8 mouse cellular contexts compared by ENCODE assay signal in genomic region chr13:58589517-58589858, GRCm38 (mm10). TPM values are rescaled to one million over a fixed set of nuclear protein-coding genes. Genes with fewer than 3 reads are reported as not detected.
A peak's percentile ranks its signal among the peaks of the same experiment; 100 is the strongest.
DNase-seq lines count a peak whose midpoint lies in the region; ATAC-seq and TF ChIP-seq lines count a peak whose summit lies in the region.

No protein-coding gene starts in this region.

- peak; percentile 57; the same call in 1 of the 2 replicates for TF ChIP-seq CTCF in bone marrow, adult 2 months (IDR thresholded peaks at IDR 0.05; ENCODE audit: control insufficient read depth, insufficient read depth, low read length)

- H3K27ac ChIP-seq in bone marrow, adult 2 months (ENCODE audit: control insufficient read depth, insufficient read depth, low read depth, low read length, poor library complexity), result no peak overlapping the region
- no peak overlapping the region for H3K27ac ChIP-seq in embryonic facial prominence, embryonic 15.5 days (replicated peaks)
- no peak overlapping the region for H3K27ac ChIP-seq in heart, embryonic 13.5 days (replicated peaks)
- no peak overlapping the region for H3K27ac ChIP-seq in liver, embryonic 12.5 days
- H3K27ac ChIP-seq in neural tube, embryonic 13.5 days (replicated peaks), result no peak overlapping the region

- DNase-seq in 416B (ENCODE audit: low read depth), result peak; percentile 63
- peak; percentile 86 for DNase-seq in kidney, postnatal 10 days
- peak; percentile 60 for DNase-seq in telencephalon, adult 2 months (ENCODE audit: low read depth, low spot score)

- no peak for TF ChIP-seq POLR2A in bone marrow, adult 2 months (IDR thresholded peaks at IDR 0.05; ENCODE audit: borderline replicate concordance, control insufficient read depth, low read depth, low read length)

- 2% methylated on average over 9 of the region's 9 CpGs for WGBS in bone marrow, adult 2 months
- WGBS in embryonic facial prominence, embryonic 15.5 days, result under 1% methylated on average over 9 of the region's 9 CpGs
- WGBS in heart, embryonic 13.5 days, result under 1% methylated on average over 9 of the region's 9 CpGs
- 3% methylated on average over 9 of the region's 9 CpGs for WGBS in liver, embryonic 12.5 days (ENCODE audit: insufficient replicate concordance)
- 2% methylated on average over 9 of the region's 9 CpGs for WGBS in neural tube, embryonic 13.5 days

- peak overlapping the region; percentile 38 for H3K4me2 ChIP-seq in embryonic facial prominence, embryonic 15.5 days (replicated peaks)
- peak overlapping the region; percentile 58 for H3K4me2 ChIP-seq in heart, embryonic 13.5 days
- peak overlapping the region; percentile 46 for H3K4me2 ChIP-seq in liver, embryonic 12.5 days
- H3K4me2 ChIP-seq in neural tube, embryonic 13.5 days, result peak overlapping the region; percentile 46

- H3K9me3 ChIP-seq in embryonic facial prominence, embryonic 15.5 days (replicated peaks), result no peaks in the 10 kb centered on the region
- no peaks in the 10 kb centered on the region for H3K9me3 ChIP-seq in heart, embryonic 13.5 days
- no peaks in the 10 kb centered on the region for H3K9me3 ChIP-seq in liver, embryonic 12.5 days (replicated peaks)
- H3K9me3 ChIP-seq in neural tube, embryonic 13.5 days, result no peaks in the 10 kb centered on the region

- no peaks in the 10 kb centered on the region for H3K36me3 ChIP-seq in embryonic facial prominence, embryonic 15.5 days
- no peaks in the 10 kb centered on the region for H3K36me3 ChIP-seq in heart, embryonic 13.5 days
- H3K36me3 ChIP-seq in liver, embryonic 12.5 days, result no peaks in the 10 kb centered on the region
- H3K36me3 ChIP-seq in neural tube, embryonic 13.5 days, result no peaks in the 10 kb centered on the region

- peaks cover 5% of the 10 kb centered on the region; the same call in 1 of the 2 replicates for H3K4me1 ChIP-seq in bone marrow, adult 2 months (ENCODE audit: control insufficient read depth, insufficient read depth, low read length)
- H3K4me1 ChIP-seq in embryonic facial prominence, embryonic 15.5 days, result peaks cover 6% of the 10 kb centered on the region
- 0 out of 2 replicates have a peak, but pooled peaks cover 3% of the 10 kb centered on the region for H3K4me1 ChIP-seq in heart, embryonic 13.5 days
- peaks cover 7% of the 10 kb centered on the region; the same call in 1 of the 2 replicates for H3K4me1 ChIP-seq in liver, embryonic 12.5 days
- H3K4me1 ChIP-seq in neural tube, embryonic 13.5 days (replicated peaks), result peaks cover 5% of the 10 kb centered on the region

- ATAC-seq in embryonic facial prominence, embryonic 15.5 days (ENCODE audit: insufficient number of reproducible peaks, low FRiP score, low TSS enrichment, low read depth), result peak; percentile 67; the same call in 1 of the 2 replicates
- no peak for ATAC-seq in heart, embryonic 13.5 days (ENCODE audit: extremely low read depth, insufficient number of reproducible peaks, low FRiP score, low TSS enrichment)
- ATAC-seq in liver, embryonic 12.5 days, result no peak
- ATAC-seq in neural tube, embryonic 13.5 days (ENCODE audit: low read depth), result peak; percentile 69; the same call in 1 of the 2 replicates

- no peak overlapping the region for H3K4me3 ChIP-seq in bone marrow, adult 2 months (replicated peaks; ENCODE audit: control insufficient read depth, low read depth, low read length)
- peak overlapping the region; percentile 16; the same call in 1 of the 2 replicates for H3K4me3 ChIP-seq in embryonic facial prominence, embryonic 15.5 days (replicated peaks)
- peak overlapping the region; percentile 25 for H3K4me3 ChIP-seq in heart, embryonic 13.5 days
- no peak overlapping the region; the same call in 1 of the 2 replicates for H3K4me3 ChIP-seq in liver, embryonic 12.5 days
- H3K4me3 ChIP-seq in neural tube, embryonic 13.5 days, result no peak overlapping the region

- H3K9ac ChIP-seq in embryonic facial prominence, embryonic 15.5 days, result no peak overlapping the region
- peak overlapping the region; percentile 58; the same call in 1 of the 2 replicates for H3K9ac ChIP-seq in heart, embryonic 13.5 days
- H3K9ac ChIP-seq in liver, embryonic 12.5 days, result no peak overlapping the region
- no peak overlapping the region for H3K9ac ChIP-seq in neural tube, embryonic 13.5 days

- no peaks in the 10 kb centered on the region for H3K27me3 ChIP-seq in embryonic facial prominence, embryonic 15.5 days
- 0 out of 2 replicates have a peak, but pooled peaks cover 12% of the 10 kb centered on the region for H3K27me3 ChIP-seq in heart, embryonic 13.5 days (replicated peaks)
- H3K27me3 ChIP-seq in liver, embryonic 12.5 days (replicated peaks), result peaks cover 11% of the 10 kb centered on the region; the same call in 1 of the 2 replicates
- H3K27me3 ChIP-seq in neural tube, embryonic 13.5 days, result no peaks in the 10 kb centered on the region

RNA-seq across cellular contexts. Expression of gene Slc28a3, which starts 21.2 kb away (rescaled TPM):
- not detected in 2 replicates for polyA plus RNA-seq in bone marrow, adult 2 months (2011; ENCODE audit: insufficient read depth, insufficient read length, low replicate concordance, missing spikeins)
- polyA plus RNA-seq in embryonic facial prominence, embryonic 15.5 days (2015; fragmentation: Nextera tagmentation; extraction: Ambion mirVana), result 0.93 and 1.3 TPM in 2 replicates
- polyA plus RNA-seq in heart, embryonic 13.5 days (2015; fragmentation: Nextera tagmentation; extraction: Ambion mirVana), result not detected in 2 replicates
- not detected in 2 replicates for polyA plus RNA-seq in liver, embryonic 12.5 days (2016; fragmentation: Nextera tagmentation; extraction: Ambion mirVana)
- 0.04 TPM in 1 of 2 replicates, not detected in the other for polyA plus RNA-seq in neural tube, embryonic 13.5 days (2015; fragmentation: Nextera tagmentation; extraction: Ambion mirVana)

Comparison
In these comparisons a context has a peak if more than half of its experiments do, and no peak if none do; other contexts are left out.
1. H3K4me3 ChIP-seq: peak in embryonic facial prominence, embryonic 15.5 days (single experiment) and heart, embryonic 13.5 days (single experiment); none in bone marrow, adult 2 months (single experiment), liver, embryonic 12.5 days (single experiment) and neural tube, embryonic 13.5 days (single experiment).
2. ATAC-seq: peak in embryonic facial prominence, embryonic 15.5 days (single experiment) and neural tube, embryonic 13.5 days (single experiment); none in heart, embryonic 13.5 days (single experiment) and liver, embryonic 12.5 days (single experiment).
3. Peak in every context shown above with its lines, with median percentiles within 50 percentile points of each other: DNase-seq and H3K4me2 ChIP-seq.